Mouse (Mus musculus) hindbrain, postnatal 0 days (tissue): Measurements from ENCODE around the gene Gpr155. TPM values are rescaled to one million over a fixed set of nuclear protein-coding genes. Genes with fewer than 3 reads are reported as not detected.

Experiments used
- ATAC-seq: fragments of 200-750 bp; cut with Nextera tagmentation; 2 replicates; pipeline ENCODE4 v1.8.0; 2017; ENCODE audit warnings: mild to moderate bottlenecking, moderate TSS enrichment, moderate library complexity
- DNase-seq: peaks from one replicate; pipeline ENCODE4 v3.0.0-alpha.2; 2015; ENCODE audit warnings: low spot score
- H3K27ac ChIP-seq: fragments of 300-500 bp; sonication (generic); 2 replicates; pipeline ENCODE4 v1.5.1; 2014; ENCODE audit warnings: mild to moderate bottlenecking
- H3K27me3 ChIP-seq: fragments of 300-500 bp; sonication (generic); 2 replicates; pipeline ENCODE4 v1.6.1; 2014; ENCODE audit warnings: low read length, mixed read lengths; ENCODE audit not compliant: insufficient read depth
- H3K36me3 ChIP-seq: fragments of 300-500 bp; sonication (generic); 2 replicates; pipeline ENCODE4 v1.6.1; 2014; ENCODE audit warnings: low read length, mixed read lengths; ENCODE audit not compliant: insufficient read depth
- H3K4me1 ChIP-seq: fragments of 300-500 bp; sonication (generic); 2 replicates; pipeline ENCODE4 v1.6.1; 2014; ENCODE audit warnings: antibody characterized with exemption, low read length, mixed read lengths; ENCODE audit not compliant: insufficient read depth
- H3K4me2 ChIP-seq: fragments of 300-500 bp; sonication (generic); 2 replicates; pipeline ENCODE4 v1.6.1; 2014; ENCODE audit warnings: low read depth, mild to moderate bottlenecking, low read length, moderate library complexity, mixed read lengths
- H3K4me3 ChIP-seq: fragments of 300-500 bp; sonication (generic); 2 replicates; pipeline ENCODE4 v1.5.1; 2014; ENCODE audit warnings: low read length
- H3K9ac ChIP-seq: fragments of 300-500 bp; sonication (generic); replicated peaks from 2 replicates; pipeline ENCODE4 v1.6.1; 2014; ENCODE audit warnings: mild to moderate bottlenecking, low read length, moderate library complexity, mixed read lengths
- H3K9me3 ChIP-seq: fragments of 300-500 bp; sonication (generic); 2 replicates; pipeline ENCODE4 v1.6.1; 2016; ENCODE audit warnings: low read length, mixed read lengths
- CTCF ChIP-seq: IDR thresholded peaks from 2 replicates; pipeline ENCODE4 v1.5.1; 2016; ENCODE audit warnings: antibody characterized with exemption, control low read depth, low read depth
- WGBS: fragments of 180-500 bp; shearing (Covaris S2); extraction: QIAGEN DNeasy Blood & Tissue Kit; methylation state at CpG from one replicate; pipeline ENCODE4 v1.1.7; 2014; 5-methylcytosine and 5-hydroxymethylcytosine counted together
- polyA plus RNA-seq: library from polyadenylated mRNA; unstranded; fragments of >200 nt; fragmentation: Nextera tagmentation; extraction: Ambion mirVana; gene quantifications from 2 replicates; pipeline ENCODE4 v1.2.1, GENCODE M21; 2015
- total RNA-seq: library from RNA; depleted of rRNA; stranded (reverse); fragments of >200 nt; gene quantifications from 2 replicates; pipeline ENCODE4 v1.2.3, GENCODE M21; 2014

Gpr155 gene
- total and polyA plus RNA-seq, 2 experiments from 2014 or later = 11.3 to 18.8 TPM

- no peak for TF ChIP-seq CTCF
- no peaks in the 10 kb centered on the region for H3K4me1 ChIP-seq
- no peaks in the 10 kb centered on the region for H3K9me3 ChIP-seq
- no peak overlapping the region for H3K27ac ChIP-seq
- WGBS = 63% methylated on average over 5 of the region's 5 CpGs
- H3K27me3 ChIP-seq = no peaks in the 10 kb centered on the region
- H3K9ac ChIP-seq = no peak overlapping the region
- DNase-seq (no peak), ATAC-seq (no peak)
- no peaks in the 10 kb centered on the region for H3K36me3 ChIP-seq
- H3K4me3 ChIP-seq = no peak overlapping the region
- H3K4me2 ChIP-seq = no peak overlapping the region
These were observed 8.0 kb downstream of the Gpr155 start for GRCm38 (mm10) chr2:73378326-73378725.

GRCm38 (mm10) chr2:73371530-73372335 lies 14.6 kb downstream of the Gpr155 start:
- H3K9ac ChIP-seq = no peak overlapping the region
- DNase-seq (no peak), ATAC-seq (no peak)
- H3K9me3 ChIP-seq = no peaks in the 10 kb centered on the region
- no peak overlapping the region for H3K4me2 ChIP-seq
- no peaks in the 10 kb centered on the region for H3K4me1 ChIP-seq
- no peak overlapping the region for H3K4me3 ChIP-seq
- no peaks in the 10 kb centered on the region for H3K27me3 ChIP-seq
- H3K27ac ChIP-seq = no peak overlapping the region
- peaks cover 6% of the 10 kb centered on the region; the same call in 1 of the 2 replicates for H3K36me3 ChIP-seq
- 72% methylated on average over 9 of the region's 9 CpGs for WGBS
- no peak for TF ChIP-seq CTCF

GRCm38 (mm10) chr2:73363448-73363847 lies 22.9 kb downstream of the Gpr155 start:
- 79% methylated on average over 5 of the region's 5 CpGs for WGBS
- H3K36me3 ChIP-seq = no peaks in the 10 kb centered on the region

GRCm38 (mm10) chr2:73360536-73360935 lies 25.8 kb downstream of the Gpr155 start:
- Histone ChIP-seq H3K27me3 (no peaks in the 10 kb centered on the region), H3K4me1 (no peaks in the 10 kb centered on the region), H3K9me3 (no peaks in the 10 kb centered on the region), H3K9ac (no peak overlapping the region), H3K4me3 (no peak overlapping the region), H3K36me3 (0 out of 2 replicates have a peak, but pooled peaks cover 3% of the 10 kb centered on the region), H3K27ac (no peak overlapping the region), H3K4me2 (no peak overlapping the region)
- 82% methylated on average over 2 of the region's 2 CpGs for WGBS
- DNase-seq = no peak
- ATAC-seq = no peak
- TF ChIP-seq CTCF = no peak

More at GRCm38 (mm10) chr2:73363448-73363847, 22.9 kb downstream of the Gpr155 start:
- ATAC-seq (no peak), DNase-seq (no peak)
- no peaks in the 10 kb centered on the region for H3K27me3 ChIP-seq
- no peak overlapping the region for H3K4me3 ChIP-seq
- H3K4me2 ChIP-seq = no peak overlapping the region
- TF ChIP-seq CTCF = no peak
- H3K27ac ChIP-seq = no peak overlapping the region
- no peaks in the 10 kb centered on the region for H3K9me3 ChIP-seq
- no peak overlapping the region for H3K9ac ChIP-seq
- H3K4me1 ChIP-seq = no peaks in the 10 kb centered on the region

GRCm38 (mm10) chr2:73359941-73360340 lies 26.4 kb downstream of the Gpr155 start:
- ATAC-seq = no peak
- no peaks in the 10 kb centered on the region for H3K27me3 ChIP-seq
- no peaks in the 10 kb centered on the region for H3K9me3 ChIP-seq
- H3K4me2 ChIP-seq = no peak overlapping the region
- DNase-seq = no peak
- H3K4me1 ChIP-seq = no peaks in the 10 kb centered on the region
- no peak overlapping the region for H3K4me3 ChIP-seq
- 0 out of 2 replicates have a peak, but pooled peaks cover 3% of the 10 kb centered on the region for H3K36me3 ChIP-seq
- no peak for TF ChIP-seq CTCF
- H3K27ac ChIP-seq = no peak overlapping the region
- 92% methylated on average over 5 of the region's 5 CpGs for WGBS
- H3K9ac ChIP-seq = no peak overlapping the region

- 70% methylated on average over 18 of the region's 18 CpGs for WGBS
These were observed 29.4 kb downstream of the Gpr155 start for GRCm38 (mm10) chr2:73357004-73357403.

GRCm38 (mm10) chr2:73351927-73352374 lies 34.4 kb downstream of the Gpr155 start:
- Histone ChIP-seq H3K4me2 (no peak overlapping the region), H3K4me1 (no peaks in the 10 kb centered on the region), H3K36me3 (0 out of 2 replicates have a peak, but pooled peaks cover 1% of the 10 kb centered on the region), H3K27me3 (no peaks in the 10 kb centered on the region), H3K9ac (no peak overlapping the region), H3K4me3 (no peak overlapping the region), H3K9me3 (no peaks in the 10 kb centered on the region), H3K27ac (no peak overlapping the region)
- TF ChIP-seq CTCF = no peak
- ATAC-seq (no peak), DNase-seq (peak; percentile 33)
- 40% methylated on average over 7 of the region's 7 CpGs for WGBS

More at GRCm38 (mm10) chr2:73357004-73357403, 29.4 kb downstream of the Gpr155 start:
- no peak overlapping the region for H3K4me3 ChIP-seq
- no peaks in the 10 kb centered on the region for H3K27me3 ChIP-seq
- no peak for ATAC-seq
- TF ChIP-seq CTCF = no peak
- no peaks in the 10 kb centered on the region for H3K4me1 ChIP-seq
- no peak for DNase-seq
- 0 out of 2 replicates have a peak overlapping the region, but pooled peaks have one; percentile 18 for H3K4me2 ChIP-seq
- H3K9ac ChIP-seq = no peak overlapping the region
- 0 out of 2 replicates have a peak, but pooled peaks cover 3% of the 10 kb centered on the region for H3K36me3 ChIP-seq
- no peak overlapping the region for H3K27ac ChIP-seq
- no peaks in the 10 kb centered on the region for H3K9me3 ChIP-seq
